Mouse (Mus musculus): ENCODE data around the gene Itpr1.

The Itpr1 gene

DNA sequence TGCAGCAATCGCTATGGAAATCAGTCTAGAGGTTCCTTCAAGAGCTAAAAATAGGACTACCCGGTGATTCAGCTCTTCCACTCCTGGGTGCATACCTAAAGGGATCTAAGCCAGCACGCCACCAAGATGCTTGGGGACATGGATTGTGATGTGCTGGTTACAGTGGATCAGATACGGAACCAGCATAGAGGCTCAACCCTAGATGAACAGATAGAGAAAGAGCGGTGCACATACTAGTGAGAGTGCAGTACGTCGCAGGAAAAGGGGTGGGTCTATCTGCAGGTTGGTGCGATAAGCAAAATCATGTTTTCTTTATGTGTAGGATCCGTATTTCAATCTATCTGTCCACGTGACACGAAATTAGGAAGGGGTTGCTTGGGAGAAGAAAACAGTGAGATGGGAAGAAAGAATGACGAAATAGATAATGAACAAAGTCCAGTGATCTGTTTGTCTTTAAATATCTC lies 113.1 kb downstream of the Itpr1 start:
- DNase-seq, result no peak

DNA sequence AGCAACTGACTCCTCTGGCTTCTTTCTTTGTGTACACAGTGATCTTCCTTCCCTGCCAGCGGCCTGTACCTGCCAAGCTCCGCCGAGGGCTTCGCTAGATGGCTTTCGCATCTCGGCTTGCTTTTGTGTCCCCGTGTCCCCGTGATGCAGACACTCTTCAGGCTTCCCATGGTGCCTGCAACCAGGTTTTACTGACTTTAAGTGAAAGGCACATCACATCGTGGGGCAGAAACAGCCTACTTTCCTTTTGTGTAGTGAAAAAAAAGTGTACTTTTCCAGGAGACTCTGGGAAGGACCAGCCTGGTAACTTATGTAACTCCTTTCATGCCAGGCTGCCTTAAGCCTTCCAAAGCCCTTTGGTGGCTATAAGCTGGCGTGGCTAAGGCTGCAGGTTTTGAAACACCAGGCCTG lies 113.9 kb downstream of the Itpr1 start:
- DNase-seq, result no peak

DNA sequence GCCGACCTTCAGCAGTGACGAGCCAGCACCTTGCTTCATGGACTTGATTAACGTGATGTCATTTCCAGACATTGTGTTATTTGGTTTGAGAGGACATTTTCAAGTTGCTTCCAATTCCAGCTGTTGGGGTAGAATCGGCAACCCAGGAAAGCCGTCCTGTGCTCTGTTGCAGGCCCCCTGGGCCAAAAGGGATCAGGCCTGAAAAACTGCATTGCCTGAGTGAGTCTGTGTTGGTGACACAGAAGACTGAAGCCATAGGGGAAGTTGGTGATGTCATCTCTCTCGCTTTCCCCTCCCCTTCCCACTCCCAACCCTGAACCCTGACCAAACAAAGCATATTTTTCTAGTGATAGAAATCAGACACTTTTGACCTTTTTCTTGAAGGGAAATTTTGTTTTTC lies 114.7 kb downstream of the Itpr1 start:
- no peak for DNase-seq

DNA sequence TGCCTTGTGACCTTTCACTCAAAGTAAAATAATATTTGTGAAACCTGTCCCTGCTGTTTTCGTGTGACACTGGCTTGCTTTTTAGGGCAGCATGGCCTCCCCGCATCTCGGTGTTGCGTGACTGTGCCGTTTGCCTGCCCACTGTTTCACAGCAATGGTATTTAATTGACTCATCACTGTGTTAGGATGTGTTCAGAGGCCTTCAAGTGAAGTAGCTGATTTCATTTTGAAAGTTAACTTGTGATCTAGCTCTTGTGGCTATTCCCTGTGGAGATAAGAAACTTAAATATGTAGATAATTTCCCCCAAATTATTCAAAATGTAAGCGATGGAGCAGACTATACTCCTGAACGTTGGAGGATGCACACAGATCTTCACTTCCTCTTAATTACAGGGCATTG lies 115.4 kb downstream of the Itpr1 start:
- DNase-seq, result no peak

DNA sequence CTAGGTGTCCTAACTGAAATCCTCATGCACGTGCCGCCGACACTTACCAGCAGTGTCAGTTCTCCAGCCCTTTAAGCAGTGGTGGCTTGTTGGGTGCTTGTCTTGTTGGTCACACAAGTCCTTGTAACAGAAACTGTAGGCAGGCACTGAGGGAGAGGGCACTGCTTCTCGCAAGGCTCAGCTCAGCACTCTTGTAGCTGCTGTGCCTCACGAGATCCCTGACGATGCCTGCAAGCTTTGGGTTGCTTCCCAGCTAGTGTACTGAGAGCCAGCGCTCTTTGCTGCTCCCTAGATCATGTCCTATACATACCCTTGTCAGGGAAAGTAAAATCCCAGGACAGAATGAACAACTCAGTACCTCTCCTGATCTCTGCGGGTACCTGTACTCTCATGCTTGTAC lies 117.6 kb downstream of the Itpr1 start:
- DNase-seq, result no peak

DNA sequence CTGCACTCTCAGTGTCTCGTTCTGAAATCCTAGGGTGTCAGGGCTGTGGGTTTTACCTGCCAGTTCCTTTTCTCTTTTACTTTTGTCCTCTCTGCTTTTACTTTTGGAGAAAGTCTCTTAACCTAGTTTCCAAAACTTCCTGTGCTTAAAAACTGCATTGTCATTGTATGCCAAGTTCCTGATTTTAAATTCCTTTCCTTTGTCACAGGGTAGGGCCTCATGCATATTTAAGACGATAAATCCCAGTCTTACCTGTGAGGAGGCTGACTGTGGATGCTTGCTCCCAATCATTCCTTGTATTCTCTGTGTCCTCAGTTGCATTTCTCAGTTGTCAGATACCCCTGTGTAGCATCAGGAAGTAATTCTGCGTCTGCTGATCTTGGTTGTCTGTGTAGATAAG lies 118.4 kb downstream of the Itpr1 start:
- DNase-seq, result no peak

DNA sequence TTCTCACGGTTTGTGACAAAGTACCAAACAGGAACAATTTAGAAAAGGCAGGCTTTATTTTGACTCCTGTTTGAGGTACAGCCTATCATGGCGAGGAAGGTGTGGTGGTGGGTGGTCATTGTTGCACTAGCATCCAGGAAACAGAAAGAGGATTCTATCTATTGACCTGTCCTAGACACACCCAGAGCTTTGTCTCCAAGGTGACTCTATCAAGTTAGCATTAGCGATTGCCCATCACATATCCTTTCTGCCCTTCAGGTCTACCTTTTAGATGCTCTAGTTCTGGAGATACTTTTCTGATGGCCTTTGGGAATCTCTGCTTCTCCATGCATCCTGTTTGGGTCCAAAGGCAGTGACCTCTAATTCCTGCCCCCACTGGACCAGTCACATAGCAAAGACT lies 121.2 kb downstream of the Itpr1 start:
- no peak for DNase-seq

DNA sequence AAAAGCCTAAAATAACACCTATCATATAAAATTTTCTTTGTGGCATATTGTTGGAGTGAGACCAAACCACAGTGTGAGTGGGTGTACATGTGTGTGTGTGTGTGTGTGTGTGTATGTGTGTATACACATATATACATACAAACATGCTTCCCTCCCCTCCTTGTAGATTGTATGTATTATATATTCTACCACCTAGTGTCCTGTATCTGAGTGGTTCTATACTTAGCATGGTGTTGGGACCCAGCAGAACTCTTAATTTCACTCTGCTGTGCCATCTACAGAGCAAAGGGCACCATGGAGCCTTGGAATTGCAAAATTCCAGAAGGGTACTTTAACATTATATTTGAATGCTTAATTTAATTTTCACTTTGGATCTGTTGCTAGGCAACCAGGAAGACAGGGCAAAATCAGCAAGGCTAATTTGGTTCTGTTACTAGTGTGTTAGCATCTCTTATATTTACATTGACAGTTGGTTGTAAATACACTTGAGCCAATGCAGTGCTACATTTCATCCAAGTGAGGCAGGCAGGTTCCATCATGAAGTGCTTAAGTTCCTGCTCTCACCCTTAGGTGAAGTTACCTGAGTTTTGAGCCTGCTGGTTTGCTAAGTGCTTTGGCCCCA lies 122.4 kb downstream of the Itpr1 start:
- no peak for DNase-seq

DNA sequence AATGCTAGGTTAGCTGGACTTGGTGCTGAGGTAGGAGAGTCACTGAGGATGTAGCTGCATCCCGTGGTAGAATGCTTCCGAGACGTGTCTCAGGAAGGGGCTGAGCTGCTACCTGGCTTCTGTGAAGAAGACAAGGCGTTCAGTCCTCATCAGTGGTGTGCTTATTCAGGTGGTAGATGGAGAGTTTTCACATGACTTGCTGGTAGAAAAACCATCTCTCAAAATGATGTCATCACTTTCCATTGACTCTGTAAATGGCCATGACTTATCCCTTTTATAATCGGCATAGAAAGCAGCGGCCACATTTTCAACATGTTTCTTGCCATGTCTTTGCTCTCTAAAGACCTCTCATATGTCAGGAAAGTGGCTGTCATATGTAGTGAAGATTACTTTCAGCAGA lies 123.6 kb downstream of the Itpr1 start:
- DNase-seq, result no peak

DNA sequence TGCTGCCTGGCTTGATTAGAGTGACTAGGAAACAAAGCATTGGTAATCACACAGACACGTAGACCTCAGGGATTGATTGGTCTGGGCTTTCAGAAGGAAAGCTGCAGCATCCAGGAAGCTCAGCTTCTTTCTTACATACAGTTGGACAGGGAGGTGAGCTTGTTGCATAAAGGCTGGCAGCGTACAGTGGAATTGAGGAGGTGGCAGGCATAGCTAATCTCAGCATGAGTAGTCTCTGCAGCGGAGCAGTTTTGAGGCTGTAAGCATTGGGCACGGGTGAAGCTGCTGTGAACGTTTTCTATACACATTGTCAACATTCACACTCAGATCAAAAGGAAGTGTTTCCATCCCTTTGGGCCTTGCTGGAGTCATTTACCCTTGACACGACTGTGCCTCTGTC lies 124.4 kb downstream of the Itpr1 start:
- no peak for DNase-seq

DNA sequence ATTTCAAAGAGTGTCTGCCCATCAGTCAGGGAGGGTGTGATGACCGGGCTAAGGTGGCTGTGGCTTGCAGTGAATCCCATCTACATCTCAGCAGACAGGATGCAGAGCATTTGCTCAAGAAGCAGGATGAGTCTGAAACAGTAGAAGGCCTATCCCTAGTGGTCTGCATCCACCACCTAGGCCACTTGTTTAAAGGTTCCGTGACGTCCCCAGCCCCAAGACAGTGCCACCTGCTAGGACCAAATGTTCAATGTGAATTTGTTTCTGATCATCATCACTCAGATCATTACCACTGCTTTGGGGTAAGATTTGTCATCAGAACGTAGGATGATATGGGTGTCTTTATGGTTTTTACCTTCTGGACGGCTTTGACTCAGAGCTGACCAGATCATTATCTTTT lies 125.5 kb downstream of the Itpr1 start:
- no peak for DNase-seq

DNA sequence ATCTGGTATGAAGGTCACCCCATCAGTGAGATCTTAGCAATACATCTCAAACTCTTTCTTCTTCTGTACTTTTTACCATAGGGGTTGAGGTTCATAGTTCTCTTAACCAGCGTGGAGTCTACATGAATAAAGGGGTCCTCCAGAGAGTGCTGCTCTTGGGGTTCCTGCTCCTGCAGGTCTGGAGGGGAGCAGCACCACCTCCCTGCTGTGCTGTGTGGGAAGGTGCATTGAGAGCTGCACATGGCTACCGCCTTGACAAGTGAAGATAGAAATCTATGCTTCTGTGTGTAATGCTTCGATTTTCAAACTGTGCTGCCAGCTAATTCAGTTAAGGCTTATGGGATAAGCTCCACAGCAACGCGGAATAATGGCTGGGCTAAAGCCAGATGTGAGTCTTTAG lies 130.1 kb downstream of the Itpr1 start:
- DNase-seq, result no peak

DNA sequence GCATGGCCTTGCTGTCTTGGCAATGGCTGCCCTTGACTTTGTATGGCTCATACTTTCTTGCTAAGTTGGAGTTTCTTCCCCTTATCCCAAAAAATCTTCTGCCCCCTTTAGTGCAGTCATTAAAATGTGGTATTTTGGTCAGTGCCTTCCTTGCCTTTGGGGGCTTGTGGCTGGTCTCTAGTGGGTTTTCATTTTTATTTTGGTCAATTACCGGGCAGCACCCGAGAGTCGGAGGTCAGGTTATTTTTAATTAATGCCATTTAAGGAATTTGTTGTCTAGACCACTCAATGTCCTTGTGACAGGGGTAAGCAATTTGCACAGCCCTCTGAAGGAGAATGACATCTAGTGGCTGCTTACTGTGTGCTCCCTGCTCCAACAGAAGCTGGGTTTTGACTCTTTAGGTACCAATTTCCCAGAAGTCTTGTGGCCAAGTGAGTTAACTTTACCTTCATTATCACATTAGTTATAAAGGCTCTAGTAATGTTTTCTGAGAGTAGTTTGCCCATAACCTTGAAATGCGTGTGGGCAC lies 130.9 kb downstream of the Itpr1 start:
- DNase-seq, result no peak

DNA sequence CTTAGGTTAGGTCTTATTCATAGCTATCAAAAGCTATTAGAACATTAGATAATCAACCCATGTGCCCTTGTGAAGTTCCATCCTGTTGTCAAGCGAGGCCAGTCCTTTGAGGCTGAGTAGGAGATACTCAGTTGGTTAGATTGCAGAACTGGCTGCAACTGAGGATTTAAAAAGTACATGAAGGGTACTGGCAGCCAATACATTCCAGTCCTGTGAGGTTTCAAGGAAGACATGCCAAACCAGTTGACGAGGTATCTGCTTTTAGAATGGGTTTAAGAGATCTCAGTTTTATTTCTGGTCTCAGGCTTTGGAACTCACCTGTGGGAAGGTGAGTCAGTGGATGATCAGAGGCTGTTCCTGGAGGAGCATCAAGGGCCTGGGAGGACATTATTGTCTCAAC lies 137.9 kb downstream of the Itpr1 start:
- DNase-seq, result no peak

DNA sequence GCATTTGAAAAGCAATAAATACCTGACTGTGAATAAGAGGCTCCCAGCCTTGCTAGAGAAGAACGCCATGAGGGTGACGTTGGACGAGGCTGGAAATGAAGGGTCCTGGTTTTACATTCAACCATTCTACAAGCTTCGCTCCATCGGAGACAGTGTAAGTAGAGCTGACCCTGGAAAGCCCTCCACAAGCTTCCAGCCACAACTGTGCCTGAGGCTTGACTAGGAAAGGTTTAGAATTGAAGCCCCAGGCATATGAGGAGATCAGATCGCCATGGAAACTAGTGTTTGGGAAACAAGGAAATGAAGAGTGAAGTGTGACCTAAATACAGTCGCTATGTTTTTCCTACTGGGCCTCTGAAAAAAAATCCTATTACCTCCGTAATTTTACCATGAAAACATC lies 139.1 kb downstream of the Itpr1 start:
- DNase-seq, result no peak

DNA sequence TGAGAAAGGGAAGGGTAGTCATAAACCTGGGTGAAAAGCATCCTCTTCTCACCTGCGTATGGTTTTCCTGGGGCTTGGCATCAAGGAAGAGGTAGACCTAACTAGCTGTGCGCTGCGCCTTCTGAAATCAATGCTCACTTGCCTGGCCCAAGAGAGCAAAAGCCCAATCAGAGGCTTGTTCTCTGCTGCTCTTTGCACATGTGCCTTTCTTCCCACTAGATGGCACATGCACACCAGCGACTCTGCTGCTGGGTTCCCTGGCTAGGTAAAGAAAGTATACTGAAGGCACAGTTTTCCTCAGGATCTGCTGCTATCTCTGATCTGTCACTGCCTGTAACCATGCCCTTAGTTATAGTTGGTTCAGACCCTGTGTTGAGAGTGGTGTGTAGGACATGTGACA lies 154.5 kb downstream of the Itpr1 start:
- DNase-seq, result no peak

DNA sequence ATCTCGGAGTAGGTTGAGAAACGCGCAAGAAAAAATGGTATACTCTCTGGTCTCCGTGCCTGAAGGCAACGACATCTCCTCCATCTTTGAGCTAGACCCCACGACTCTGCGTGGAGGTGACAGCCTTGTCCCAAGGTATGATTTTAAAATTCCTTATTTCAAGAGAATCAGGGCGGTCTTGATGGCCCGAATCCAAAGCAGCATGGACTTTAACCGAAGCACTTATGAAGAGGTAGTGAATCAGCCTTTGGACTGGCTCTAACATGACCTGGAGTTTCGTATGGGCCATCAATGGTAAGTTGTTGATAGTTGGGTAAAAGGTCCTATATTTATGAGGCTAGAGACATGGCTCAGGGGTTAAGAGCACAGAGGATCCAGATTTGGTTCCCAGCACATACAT lies 156.1 kb downstream of the Itpr1 start:
- no peak for DNase-seq

DNA sequence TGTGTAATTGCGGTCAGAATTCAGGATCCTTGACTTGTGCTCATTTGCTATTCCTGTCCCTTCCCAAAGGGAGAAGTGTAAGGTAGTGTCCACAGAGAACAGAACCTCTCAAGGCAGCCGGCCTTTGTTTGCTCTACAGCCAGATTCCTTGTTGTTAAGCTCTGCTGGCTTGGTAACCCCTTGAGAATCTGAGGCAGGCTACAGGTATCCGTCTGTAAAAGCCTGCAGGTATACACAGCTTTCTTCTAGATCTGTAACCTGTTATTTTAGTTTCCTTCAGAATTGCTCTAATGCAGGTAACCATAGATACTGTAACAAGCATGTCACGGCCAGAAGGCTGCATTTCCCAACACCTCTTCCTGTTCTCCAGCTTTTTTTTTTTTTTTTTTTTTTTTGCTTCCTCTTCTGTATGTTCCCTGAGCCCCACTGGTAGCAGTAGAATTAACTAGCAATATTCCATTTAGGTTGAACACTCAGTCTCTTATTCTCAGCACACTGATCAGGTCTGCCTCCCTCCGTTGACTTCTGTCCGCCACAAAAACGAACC lies 158.5 kb downstream of the Itpr1 start:
- DNase-seq, result no peak

DNA sequence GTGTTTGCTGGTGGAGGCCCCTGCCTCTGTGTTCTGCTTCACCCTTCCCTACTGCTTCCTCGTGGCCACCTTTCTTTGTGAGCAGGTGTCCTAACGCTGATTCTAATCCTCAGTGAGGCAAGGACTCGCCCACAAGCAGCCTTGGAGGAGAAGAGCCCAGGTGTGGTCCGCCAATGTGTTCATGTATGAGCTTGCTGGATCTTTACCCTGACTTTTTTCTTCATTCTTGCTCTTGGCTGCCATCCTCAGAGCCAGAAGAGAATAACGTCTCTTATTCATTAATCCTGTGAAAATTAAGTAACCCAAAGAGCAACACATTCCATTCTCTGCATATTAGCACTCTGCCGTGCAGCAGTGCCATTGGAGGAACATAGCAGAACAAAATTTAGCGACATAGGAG lies 161.1 kb downstream of the Itpr1 start:
- no peak for DNase-seq

DNA sequence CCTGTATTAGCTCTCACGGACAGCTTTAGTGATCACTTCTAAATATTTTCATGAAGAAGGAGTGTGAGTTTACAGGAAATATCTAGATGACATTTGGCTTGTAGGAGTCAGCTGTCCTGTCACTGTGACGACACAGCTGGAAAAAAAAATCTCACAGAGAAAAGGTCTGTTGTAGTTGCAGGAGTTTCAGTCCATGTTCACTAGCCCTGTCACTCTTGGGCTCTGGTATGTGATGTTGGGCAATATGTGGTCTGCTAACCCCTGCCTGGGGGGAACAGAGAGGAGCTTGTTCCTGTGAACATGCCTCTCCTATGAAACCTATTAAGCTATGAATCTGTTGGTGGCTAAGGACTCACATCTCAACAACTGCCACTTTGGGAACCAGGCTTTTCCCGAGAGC lies 166.1 kb downstream of the Itpr1 start:
- no peak for DNase-seq

DNA sequence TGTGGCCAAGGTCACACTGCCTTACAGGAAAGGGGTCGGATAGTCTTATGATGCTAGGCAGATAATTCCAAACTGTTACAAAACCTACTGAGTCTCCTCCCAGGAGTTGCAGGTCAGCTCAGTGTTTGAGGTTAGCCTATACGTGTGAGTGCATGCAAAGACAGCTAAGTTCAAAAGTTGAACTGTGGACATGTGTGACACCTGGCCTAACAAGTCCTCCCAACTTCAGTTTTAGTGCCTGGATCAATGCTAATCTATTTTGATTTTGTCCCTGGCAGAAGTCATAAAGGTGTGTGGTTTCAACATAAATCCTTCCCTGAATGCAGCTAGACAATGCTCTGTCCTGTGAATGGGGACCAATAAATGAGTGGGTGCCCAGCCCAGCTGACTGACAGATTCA lies 167.3 kb downstream of the Itpr1 start:
- no peak for DNase-seq

DNA sequence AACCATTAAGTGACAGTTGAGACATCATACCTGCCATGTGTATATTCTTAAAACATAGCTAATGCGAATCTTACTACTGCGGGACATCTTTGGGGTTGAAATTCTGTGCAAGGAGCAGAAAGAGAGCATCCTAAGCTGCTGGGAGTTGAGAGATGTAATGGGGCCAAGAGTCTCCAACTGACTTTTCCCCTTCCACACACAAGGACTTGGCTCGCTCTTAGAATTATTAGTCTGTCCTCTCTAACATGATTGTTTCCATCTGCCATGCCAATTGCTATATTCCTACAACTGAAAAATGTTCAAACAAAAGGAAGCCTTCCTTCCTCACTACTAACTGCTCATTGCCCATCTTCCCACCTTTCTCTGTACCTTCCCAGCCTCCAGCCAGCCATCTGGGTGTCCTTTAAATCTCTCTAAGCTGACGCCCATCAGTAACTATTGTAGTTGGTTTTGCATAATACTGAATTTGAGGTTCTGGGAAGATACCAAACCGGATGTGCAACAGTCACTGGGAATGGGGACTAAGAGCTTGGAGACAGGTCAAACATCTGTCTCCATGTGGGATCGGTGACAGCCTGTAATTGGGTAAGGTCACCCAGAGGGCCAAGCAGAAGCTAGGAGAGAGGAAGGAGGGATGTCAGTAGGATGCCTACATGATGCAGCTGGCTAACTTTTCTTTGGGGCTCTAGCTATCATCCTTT lies 177.9 kb downstream of the Itpr1 start:
- peak; percentile 67 for DNase-seq

DNA sequence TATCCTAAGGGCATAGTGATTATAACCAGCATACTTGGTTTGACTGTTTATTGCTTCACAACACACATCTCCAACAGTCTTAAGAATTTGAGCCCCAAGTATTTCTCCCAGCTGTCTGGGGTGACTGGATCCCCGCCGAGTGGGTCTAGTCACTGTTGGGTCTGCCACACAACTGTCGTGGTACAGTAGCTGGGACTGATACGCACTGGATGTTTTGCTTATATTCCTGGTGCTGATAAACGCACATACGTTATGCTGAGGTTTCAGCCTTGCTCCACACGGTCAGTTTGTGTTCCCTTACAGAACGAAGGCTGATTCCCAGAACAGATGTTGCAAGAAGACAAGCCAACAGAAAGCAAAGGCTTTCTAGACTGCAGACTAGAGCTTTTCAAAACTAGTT lies 180.2 kb downstream of the Itpr1 start:
- no peak for DNase-seq

DNA sequence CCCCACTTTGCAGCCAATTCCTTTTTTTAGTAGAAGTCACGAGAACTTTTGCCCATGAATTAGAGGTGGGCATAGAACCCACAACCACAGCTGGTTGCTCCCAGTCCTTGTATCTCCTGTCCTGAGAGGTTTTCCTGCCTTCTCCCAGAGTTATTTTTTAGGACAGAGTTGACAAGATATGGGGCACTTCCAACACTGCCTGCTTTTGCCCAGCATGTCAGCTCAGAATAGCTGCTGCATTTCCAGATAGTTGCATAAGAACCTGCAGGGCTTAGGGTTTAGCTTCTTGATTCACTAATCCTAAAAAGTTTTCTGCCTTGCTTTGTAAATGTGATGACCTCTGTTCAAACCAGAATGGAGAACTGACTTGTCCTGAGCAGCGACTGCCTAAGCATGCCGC lies 185.1 kb downstream of the Itpr1 start:
- DNase-seq, result no peak

All from kidney, postnatal 10 days (tissue).